In genomic region chr7:100862828-100863638, GRCm38 (mm10) we compare ENCODE assay signal across 8 mouse cellular contexts. TPM values are rescaled to one million over a fixed set of nuclear protein-coding genes. Genes with fewer than 3 reads are reported as not detected.
DNase-seq lines count a peak whose midpoint lies in the region; ATAC-seq lines count a peak whose summit lies in the region.

Gene Relt, minus strand, starts transcription at chr7:100863446.

- H3K9ac ChIP-seq in hindbrain, embryonic 13.5 days, result peak within 1 kb of the TSS; percentile 84

- H3K4me2 ChIP-seq in hindbrain, embryonic 13.5 days, result peak within 1 kb of the TSS; percentile 96

- ATAC-seq in hindbrain, embryonic 13.5 days (ENCODE audit: low FRiP score), result peak; percentile 92

- WGBS in hindbrain, embryonic 13.5 days, result under 1% methylated on average over 78 of the region's 91 CpGs

- H3K27me3 ChIP-seq in hindbrain, embryonic 13.5 days, result peaks cover 6% of the 10 kb centered on the region; the same call in 1 of the 2 replicates

- no peaks in the 10 kb centered on the region for H3K36me3 ChIP-seq in hindbrain, embryonic 13.5 days

- peak within 1 kb of the TSS; percentile 78 for H3K4me3 ChIP-seq in hindbrain, embryonic 13.5 days

- peak; percentile 97 for DNase-seq in R1 (ENCODE audit: low read depth, low spot score)
- peak; percentile 97 for DNase-seq in cerebellum, postnatal 14 days
- peak; percentile 83 to 85 for DNase-seq in frontal cortex, postnatal 14 days (ENCODE audit: low spot score in 2 of 2)
- DNase-seq in layer of hippocampus, postnatal 25 days (ENCODE audit: extremely low spot score in 1 of 2, low spot score in 1 of 2), result peak; percentile 82 to 92
- DNase-seq in lung, postnatal 14 days, result peak; percentile 96
- peak; percentile 95 for DNase-seq in ovary, postnatal 36 days (ENCODE audit: low spot score)
- DNase-seq in thymus, postnatal 14 days, result peak; percentile 99

- peak within 1 kb of the TSS; percentile 85 for H3K27ac ChIP-seq in hindbrain, embryonic 13.5 days

- H3K4me1 ChIP-seq in hindbrain, embryonic 13.5 days (replicated peaks), result peaks cover 18% of the 10 kb centered on the region

- H3K9me3 ChIP-seq in hindbrain, embryonic 13.5 days, result no peaks in the 10 kb centered on the region

RNA-seq across cellular contexts. Expression of gene Relt, which starts in this region (rescaled TPM):
- polyA plus RNA-seq in hindbrain, embryonic 13.5 days (2015; fragmentation: Nextera tagmentation; extraction: Ambion mirVana), result 4.3 and 4.8 TPM in 2 replicates
- 10 to 100 TPM; 10.1 to 10.4 TPM for total RNA-seq in layer of hippocampus, postnatal 25 days (2021)

Comparison
In these comparisons a context has a peak if more than half of its experiments do, and no peak if none do; other contexts are left out.
1. Peak in every context shown above with its lines: DNase-seq, ATAC-seq, H3K4me3 ChIP-seq and H3K27ac ChIP-seq.